Mouse (Mus musculus) embryonic facial prominence, embryonic 15.5 days (tissue): ENCODE measurements at regions not wholly inside any gene's neighbourhood (a gene's known extent, or its start where the extent isn't known, plus 50 kb on each side); places are given as distances from the start of the nearest gene placed in this dataset.

Experiments used
- ATAC-seq: fragments of 200-750 bp; cut with Nextera tagmentation; 2 replicates; pipeline ENCODE4 v1.8.0; 2017; ENCODE audit warnings: low read depth, moderate TSS enrichment; ENCODE audit not compliant: insufficient number of reproducible peaks, low FRiP score, low TSS enrichment
- H3K27ac ChIP-seq: fragments of 300-500 bp; sonication (generic); replicated peaks from 2 replicates; pipeline ENCODE4 v1.5.1; 2015; ENCODE audit warnings: mild to moderate bottlenecking, inconsistent platforms
- H3K27me3 ChIP-seq: fragments of 300-500 bp; sonication (generic); 2 replicates; pipeline ENCODE4 v1.6.1; 2015; ENCODE audit warnings: inconsistent platforms
- H3K36me3 ChIP-seq: fragments of 300-500 bp; sonication (generic); 2 replicates; pipeline ENCODE4 v1.6.1; 2015; ENCODE audit warnings: mild to moderate bottlenecking, inconsistent platforms
- H3K4me1 ChIP-seq: fragments of 300-500 bp; sonication (generic); 2 replicates; pipeline ENCODE4 v1.6.1; 2015; ENCODE audit warnings: inconsistent platforms
- H3K4me2 ChIP-seq: fragments of 300-500 bp; sonication (generic); replicated peaks from 2 replicates; pipeline ENCODE4 v1.6.1; 2015; ENCODE audit warnings: mild to moderate bottlenecking, inconsistent platforms
- H3K4me3 ChIP-seq: fragments of 300-500 bp; sonication (generic); replicated peaks from 2 replicates; pipeline ENCODE4 v1.5.1; 2015; ENCODE audit warnings: mild to moderate bottlenecking, inconsistent platforms
- H3K9ac ChIP-seq: fragments of 300-500 bp; sonication (generic); 2 replicates; pipeline ENCODE4 v1.6.1; 2015; ENCODE audit warnings: inconsistent platforms
- H3K9me3 ChIP-seq: fragments of 300-500 bp; sonication (generic); replicated peaks from 2 replicates; pipeline ENCODE4 v1.6.1; 2016; ENCODE audit warnings: inconsistent platforms
- WGBS: fragments of 180-500 bp; shearing (Covaris S2); methylation state at CpG from one replicate; pipeline ENCODE4 v1.1.7; 2015; 5-methylcytosine and 5-hydroxymethylcytosine counted together

- no peaks in the 10 kb centered on the region for H3K9me3 ChIP-seq
- ATAC-seq, result no peak
- no peaks in the 10 kb centered on the region for H3K27me3 ChIP-seq
- no peak overlapping the region for H3K9ac ChIP-seq
- 65% methylated on average over 4 of the region's 4 CpGs for WGBS
- no peak overlapping the region for H3K27ac ChIP-seq
- H3K4me1 ChIP-seq, result no peaks in the 10 kb centered on the region
- no peak overlapping the region for H3K4me3 ChIP-seq
- H3K4me2 ChIP-seq, result no peak overlapping the region
- no peaks in the 10 kb centered on the region for H3K36me3 ChIP-seq
These were observed 186.8 kb upstream of the Foxq1 start for GRCm38 (mm10) chr13:31369182-31369581.

- no peaks in the 10 kb centered on the region for H3K36me3 ChIP-seq
- 55% methylated on average over 6 of the region's 6 CpGs for WGBS
- H3K4me2 ChIP-seq, result no peak overlapping the region
- no peaks in the 10 kb centered on the region for H3K27me3 ChIP-seq
- no peak for ATAC-seq
- no peak overlapping the region for H3K27ac ChIP-seq
- H3K4me3 ChIP-seq, result no peak overlapping the region
- no peaks in the 10 kb centered on the region for H3K9me3 ChIP-seq
- H3K4me1 ChIP-seq, result no peaks in the 10 kb centered on the region
- no peak overlapping the region for H3K9ac ChIP-seq
These were observed 185.1 kb upstream of the Foxq1 start for GRCm38 (mm10) chr13:31370873-31371272.

GRCm38 (mm10) chr13:31374006-31374405 is 181.9 kb upstream of the Foxq1 start:
- Histone ChIP-seq H3K9me3 (no peaks in the 10 kb centered on the region), H3K27me3 (no peaks in the 10 kb centered on the region), H3K36me3 (no peaks in the 10 kb centered on the region), H3K4me3 (no peak overlapping the region), H3K4me1 (no peaks in the 10 kb centered on the region), H3K9ac (no peak overlapping the region), H3K27ac (no peak overlapping the region), H3K4me2 (no peak overlapping the region)
- no peak for ATAC-seq
- WGBS, result 60% methylated on average over 5 of the region's 5 CpGs

GRCm38 (mm10) chr13:31393421-31394215 is 162.3 kb upstream of the Foxq1 start:
- no peaks in the 10 kb centered on the region for H3K9me3 ChIP-seq
- H3K4me3 ChIP-seq, result no peak overlapping the region
- no peaks in the 10 kb centered on the region for H3K27me3 ChIP-seq
- ATAC-seq, result no peak
- no peaks in the 10 kb centered on the region for H3K4me1 ChIP-seq
- no peak overlapping the region for H3K27ac ChIP-seq
- H3K9ac ChIP-seq, result no peak overlapping the region
- no peaks in the 10 kb centered on the region for H3K36me3 ChIP-seq
- 51% methylated on average over 4 of the region's 4 CpGs for WGBS
- no peak overlapping the region for H3K4me2 ChIP-seq

- Histone ChIP-seq H3K27me3 (no peaks in the 10 kb centered on the region), H3K9me3 (no peaks in the 10 kb centered on the region), H3K36me3 (no peaks in the 10 kb centered on the region), H3K4me2 (no peak overlapping the region), H3K4me1 (no peaks in the 10 kb centered on the region), H3K9ac (no peak overlapping the region), H3K27ac (no peak overlapping the region), H3K4me3 (no peak overlapping the region)
- ATAC-seq, result no peak
- 74% methylated on average over 5 of the region's 5 CpGs for WGBS
These were observed 159.6 kb upstream of the Foxq1 start for GRCm38 (mm10) chr13:31396216-31396910.

GRCm38 (mm10) chr13:31397246-31397645 is 158.7 kb upstream of the Foxq1 start:
- no peaks in the 10 kb centered on the region for H3K4me1 ChIP-seq
- no peak overlapping the region for H3K4me2 ChIP-seq
- no peaks in the 10 kb centered on the region for H3K36me3 ChIP-seq
- no peak for ATAC-seq
- WGBS, result 32% methylated on average over 10 of the region's 10 CpGs
- no peak overlapping the region for H3K9ac ChIP-seq
- H3K27me3 ChIP-seq, result no peaks in the 10 kb centered on the region
- no peak overlapping the region for H3K4me3 ChIP-seq
- no peak overlapping the region for H3K27ac ChIP-seq
- H3K9me3 ChIP-seq, result no peaks in the 10 kb centered on the region

- WGBS, result 95% methylated on average over 2 of the region's 2 CpGs
- Histone ChIP-seq H3K27ac (no peak overlapping the region), H3K4me2 (no peak overlapping the region), H3K36me3 (no peaks in the 10 kb centered on the region), H3K27me3 (no peaks in the 10 kb centered on the region), H3K9me3 (no peaks in the 10 kb centered on the region), H3K4me1 (no peaks in the 10 kb centered on the region), H3K4me3 (no peak overlapping the region), H3K9ac (no peak overlapping the region)
- no peak for ATAC-seq
These were observed 155.5 kb upstream of the Foxq1 start for GRCm38 (mm10) chr13:31400401-31400800.

- H3K4me1 ChIP-seq, result peaks cover 6% of the 10 kb centered on the region; the same call in 1 of the 2 replicates
- no peaks in the 10 kb centered on the region for H3K36me3 ChIP-seq
- no peak overlapping the region for H3K4me3 ChIP-seq
- no peak overlapping the region for H3K4me2 ChIP-seq
- no peak for ATAC-seq
- no peaks in the 10 kb centered on the region for H3K9me3 ChIP-seq
- 36% methylated on average over 2 of the region's 2 CpGs for WGBS
- H3K27ac ChIP-seq, result no peak overlapping the region
- H3K27me3 ChIP-seq, result no peaks in the 10 kb centered on the region
- no peak overlapping the region for H3K9ac ChIP-seq
These were observed 150.6 kb upstream of the Foxq1 start for GRCm38 (mm10) chr13:31405312-31405711.

- Histone ChIP-seq H3K36me3 (no peaks in the 10 kb centered on the region), H3K9ac (no peak overlapping the region), H3K27ac (no peak overlapping the region), H3K4me3 (no peak overlapping the region), H3K9me3 (no peaks in the 10 kb centered on the region), H3K27me3 (no peaks in the 10 kb centered on the region), H3K4me2 (no peak overlapping the region), H3K4me1 (peaks cover 6% of the 10 kb centered on the region; the same call in 1 of the 2 replicates)
- 40% methylated on average over 10 of the region's 10 CpGs for WGBS
- no peak for ATAC-seq
These were observed 147.4 kb upstream of the Foxq1 start for GRCm38 (mm10) chr13:31408439-31409122.

- H3K4me3 ChIP-seq, result no peak overlapping the region
- no peak overlapping the region for H3K4me2 ChIP-seq
These were observed 146.8 kb upstream of the Foxq1 start for GRCm38 (mm10) chr13:31409123-31409513.

GRCm38 (mm10) chr13:31421556-31421955 is 134.4 kb upstream of the Foxq1 start:
- no peak overlapping the region for H3K27ac ChIP-seq
- 92% methylated on average over 5 of the region's 5 CpGs for WGBS
- H3K4me3 ChIP-seq, result no peak overlapping the region
- no peak overlapping the region for H3K4me2 ChIP-seq
- no peak overlapping the region for H3K9ac ChIP-seq
- H3K27me3 ChIP-seq, result no peaks in the 10 kb centered on the region
- H3K36me3 ChIP-seq, result no peaks in the 10 kb centered on the region
- ATAC-seq, result no peak
- no peaks in the 10 kb centered on the region for H3K4me1 ChIP-seq
- no peaks in the 10 kb centered on the region for H3K9me3 ChIP-seq

More at GRCm38 (mm10) chr13:31409123-31409513, 146.8 kb upstream of the Foxq1 start:
- Histone ChIP-seq H3K4me1 (peaks cover 6% of the 10 kb centered on the region; the same call in 1 of the 2 replicates), H3K27ac (no peak overlapping the region), H3K9me3 (no peaks in the 10 kb centered on the region), H3K27me3 (no peaks in the 10 kb centered on the region), H3K9ac (no peak overlapping the region), H3K36me3 (no peaks in the 10 kb centered on the region)
- no peak for ATAC-seq
- 45% methylated on average over 2 of the region's 2 CpGs for WGBS
